Mouse (Mus musculus): Measurements from ENCODE around the gene Ctbp2.

The Ctbp2 gene

DNA sequence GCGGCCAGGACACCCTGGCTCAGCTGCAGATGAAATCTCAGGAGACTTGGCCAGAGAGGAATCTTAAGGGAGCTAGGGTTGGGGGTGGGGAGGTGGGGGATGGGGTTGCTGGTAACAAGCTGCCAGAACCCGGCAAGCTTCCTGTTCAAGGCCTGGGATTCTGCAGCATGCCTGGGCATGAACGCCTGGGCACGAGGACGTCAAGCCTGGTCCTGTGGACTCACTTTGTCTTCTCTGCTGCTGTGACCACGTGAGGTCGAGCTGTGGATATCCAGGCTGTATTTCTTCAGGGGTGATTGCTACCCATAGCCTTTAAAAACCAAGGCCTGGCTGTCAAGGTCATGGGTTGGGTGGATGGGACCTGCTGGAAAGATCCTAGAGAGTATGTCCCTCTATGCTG lies 118.4 kb downstream of the Ctbp2 start:
- no peak for DNase-seq (ENCODE audit: low spot score)

- DNase-seq (ENCODE audit: low spot score): peak; percentile 54
Measured at GRCm38 (mm10) chr7:133003421-133003820, 120.7 kb downstream of the Ctbp2 start.

DNA sequence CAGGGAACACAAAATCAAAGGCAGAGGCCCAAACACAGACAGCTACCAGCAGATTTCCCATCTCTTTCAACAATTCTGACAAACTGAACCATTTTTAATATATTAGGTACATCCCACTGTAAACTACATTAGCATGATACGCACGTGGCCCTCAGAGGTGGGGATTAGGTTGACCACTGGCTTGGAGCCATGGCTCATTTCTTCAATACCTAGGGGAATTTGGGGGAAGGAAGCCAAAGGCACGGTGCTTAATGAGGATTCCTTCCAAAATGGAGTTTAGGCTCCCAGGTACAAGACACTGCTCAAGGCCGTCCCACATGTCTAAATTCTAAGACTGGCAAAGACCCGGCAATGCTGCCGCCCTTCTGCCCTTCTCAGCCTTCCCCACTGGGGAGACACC lies 121.9 kb downstream of the Ctbp2 start:
- no peak for DNase-seq (ENCODE audit: low spot score)

- DNase-seq (ENCODE audit: low spot score): no peak
Measured at GRCm38 (mm10) chr7:133001388-133001787, 122.8 kb downstream of the Ctbp2 start.

- DNase-seq (ENCODE audit: low spot score): no peak
Measured at GRCm38 (mm10) chr7:132999061-132999460, 125.1 kb downstream of the Ctbp2 start.

DNA sequence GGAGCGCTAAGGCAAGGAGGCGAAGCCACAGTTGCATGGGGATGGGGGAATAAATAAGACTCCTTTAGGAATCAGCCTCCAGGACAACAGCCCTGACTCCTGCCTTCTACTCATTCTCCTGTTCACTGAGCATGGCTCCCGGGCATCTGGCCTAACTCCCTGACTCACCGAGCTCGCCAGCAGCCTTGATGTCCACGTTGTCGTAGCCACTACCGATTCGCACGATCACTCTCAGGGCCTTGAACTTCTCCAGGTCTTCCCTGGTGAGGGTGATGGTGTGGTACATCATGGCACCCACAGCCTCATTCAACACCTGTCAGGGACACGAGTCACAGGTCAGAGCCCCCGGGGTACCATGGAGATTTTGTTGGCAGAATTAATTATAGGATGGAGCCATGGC lies 125.5 kb downstream of the Ctbp2 start:
- DNase-seq (ENCODE audit: low spot score): no peak

DNA sequence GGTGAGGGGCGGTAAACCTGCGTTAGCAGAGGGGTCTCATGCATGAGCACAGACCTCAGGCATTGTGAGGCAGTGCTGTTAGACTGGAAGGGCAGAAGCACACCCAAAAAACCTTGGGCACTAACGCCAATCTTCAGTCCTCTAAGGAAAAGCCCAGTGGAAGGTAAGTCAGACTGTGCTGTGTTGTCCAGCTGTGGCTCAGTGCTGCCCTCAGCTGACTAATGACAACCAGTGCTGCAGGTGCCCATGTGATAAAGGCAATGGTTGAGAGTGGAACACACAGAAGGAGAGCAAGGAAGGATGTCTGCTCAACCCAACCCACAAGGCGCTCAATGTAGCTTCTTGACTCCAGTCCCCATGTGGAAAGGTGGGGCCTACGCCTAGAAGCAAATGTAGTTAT lies 127.8 kb downstream of the Ctbp2 start:
- DNase-seq (ENCODE audit: low spot score): peak; percentile 6

GRCm38 (mm10) chr7:132994628-132995191 lies 129.4 kb downstream of the Ctbp2 start:
- no peak for DNase-seq (ENCODE audit: low spot score)

GRCm38 (mm10) chr7:132994120-132994519 lies 130.0 kb downstream of the Ctbp2 start:
- DNase-seq (ENCODE audit: low spot score): no peak

- no peak for DNase-seq (ENCODE audit: low spot score)
Measured at GRCm38 (mm10) chr7:132992967-132993615, 131.1 kb downstream of the Ctbp2 start.

DNA sequence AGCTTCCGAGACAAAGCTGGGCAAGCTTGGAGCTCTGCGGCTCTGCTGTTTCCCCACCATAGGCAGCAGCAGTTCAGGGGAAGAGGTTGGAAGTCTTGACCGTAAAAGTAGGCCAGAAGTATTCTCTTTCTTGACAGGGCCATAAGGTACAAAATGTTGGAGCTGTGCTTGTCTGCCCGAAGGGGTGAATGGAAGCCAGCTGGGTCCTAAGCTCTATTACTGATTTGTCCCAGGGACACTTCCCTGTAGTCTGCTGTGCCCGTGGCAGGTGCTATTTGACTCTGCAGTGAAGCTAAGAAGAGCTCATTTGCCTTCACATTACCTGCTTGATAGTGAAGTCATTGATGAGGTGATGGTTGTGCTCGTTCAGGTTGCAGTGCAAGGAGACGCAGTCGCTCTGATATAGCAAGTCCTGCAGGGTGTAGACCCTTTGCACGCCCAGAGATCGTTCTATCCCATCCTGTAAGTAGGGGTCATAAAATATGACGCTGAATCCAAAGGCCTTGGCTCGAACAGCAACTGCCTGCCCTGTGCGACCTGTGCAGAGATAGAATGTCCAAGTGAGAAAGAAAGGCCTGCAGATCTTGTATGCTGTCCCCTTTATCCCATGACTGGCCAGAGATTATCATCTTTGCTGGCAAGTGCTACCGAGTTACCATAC lies 132.8 kb downstream of the Ctbp2 start:
- DNase-seq (ENCODE audit: low spot score): no peak

- DNase-seq (ENCODE audit: low spot score): no peak
Measured at GRCm38 (mm10) chr7:132989839-132990238, 134.3 kb downstream of the Ctbp2 start.

- no peak for DNase-seq (ENCODE audit: low spot score)
Measured at GRCm38 (mm10) chr7:132982639-132983038, 141.5 kb downstream of the Ctbp2 start.

GRCm38 (mm10) chr7:132977981-132978380 lies 146.2 kb downstream of the Ctbp2 start:
- DNase-seq (ENCODE audit: low spot score): no peak

GRCm38 (mm10) chr7:132976079-132976478 lies 148.1 kb downstream of the Ctbp2 start:
- DNase-seq (ENCODE audit: low spot score): no peak

DNA sequence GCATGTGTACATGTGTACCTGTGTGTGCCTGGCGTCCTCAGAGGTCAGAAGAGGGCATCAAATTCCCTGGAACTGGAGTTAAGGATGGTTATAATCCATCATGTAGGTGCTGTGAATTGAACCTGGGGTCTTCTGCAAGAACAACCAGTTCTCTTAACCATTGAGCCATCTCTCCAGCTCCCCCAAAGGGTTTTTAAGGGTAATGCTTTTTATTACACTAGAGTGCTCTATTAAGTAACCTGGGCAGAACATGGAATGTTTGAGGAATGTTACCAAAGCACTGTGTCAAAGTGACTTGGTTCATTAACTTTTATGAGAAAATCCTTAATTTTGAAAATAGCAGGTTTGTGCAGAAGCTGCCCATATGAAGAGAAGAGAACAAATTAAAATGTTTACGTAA lies 152.1 kb downstream of the Ctbp2 start:
- DNase-seq (ENCODE audit: low spot score): no peak

DNA sequence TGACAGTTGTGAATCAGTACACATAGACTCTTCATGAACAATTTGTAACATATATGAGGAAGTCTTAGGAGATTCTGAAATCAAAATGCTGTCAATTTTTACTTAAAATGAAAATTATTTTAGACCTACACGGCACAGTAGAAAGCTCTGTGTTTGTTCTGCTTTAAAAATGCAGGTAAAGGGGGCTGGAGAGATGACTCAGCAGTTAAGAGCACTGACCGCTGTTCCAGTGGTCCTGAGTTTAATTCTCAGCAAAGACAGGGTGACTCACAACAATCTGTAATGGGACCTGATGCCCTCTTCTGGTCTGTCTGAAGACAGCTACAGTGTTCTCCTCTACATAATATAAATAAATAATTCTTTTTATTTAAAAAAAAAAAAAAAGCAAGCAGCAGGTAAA lies 158.4 kb downstream of the Ctbp2 start:
- no peak for DNase-seq (ENCODE audit: low spot score)

GRCm38 (mm10) chr7:132964395-132964794 lies 159.8 kb downstream of the Ctbp2 start:
- DNase-seq (ENCODE audit: low spot score): no peak

GRCm38 (mm10) chr7:132950613-132951012 lies 173.5 kb downstream of the Ctbp2 start:
- no peak for DNase-seq (ENCODE audit: low spot score)

DNA sequence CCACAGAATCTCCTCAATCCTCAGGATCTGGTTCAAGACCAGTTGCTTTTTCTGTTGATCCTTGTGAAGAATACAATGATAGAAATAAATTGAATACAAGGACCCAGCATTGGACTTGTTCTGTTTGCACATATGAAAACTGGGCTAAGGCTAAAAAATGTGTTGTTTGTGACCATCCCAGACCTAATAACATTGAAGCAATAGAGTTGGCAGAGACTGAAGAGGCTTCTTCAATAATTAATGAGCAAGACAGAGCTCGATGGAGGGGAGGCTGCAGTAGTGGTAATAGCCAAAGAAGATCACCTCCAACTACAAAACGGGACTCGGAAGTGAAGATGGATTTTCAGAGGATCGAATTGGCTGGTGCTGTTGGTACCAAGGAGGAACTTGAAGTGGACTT lies 174.2 kb downstream of the Ctbp2 start:
- no peak for DNase-seq (ENCODE audit: low spot score)

GRCm38 (mm10) chr7:132940569-132940968 lies 183.6 kb downstream of the Ctbp2 start:
- DNase-seq (ENCODE audit: low spot score): no peak

- no peak for DNase-seq (ENCODE audit: low spot score)
Measured at GRCm38 (mm10) chr7:132939118-132939517, 185.0 kb downstream of the Ctbp2 start.
